Mouse (Mus musculus) heart, adult 2 months (tissue): ENCODE results near the gene Mmab.

Experiments used
- CTCF ChIP-seq: fragments of 200-600 bp; IDR thresholded peaks from 2 replicates; pipeline ENCODE4 v1.8.1; 2022; ENCODE audit warnings: antibody characterized with exemption, mild to moderate bottlenecking, moderate library complexity
- POLR2A ChIP-seq: fragments of 200-500 bp; IDR thresholded peaks from 2 replicates; pipeline ENCODE4 v1.6.1; 2011; ENCODE audit warnings: mild to moderate bottlenecking, low read depth, low read length, control low read depth; ENCODE audit not compliant: insufficient read depth

DNA sequence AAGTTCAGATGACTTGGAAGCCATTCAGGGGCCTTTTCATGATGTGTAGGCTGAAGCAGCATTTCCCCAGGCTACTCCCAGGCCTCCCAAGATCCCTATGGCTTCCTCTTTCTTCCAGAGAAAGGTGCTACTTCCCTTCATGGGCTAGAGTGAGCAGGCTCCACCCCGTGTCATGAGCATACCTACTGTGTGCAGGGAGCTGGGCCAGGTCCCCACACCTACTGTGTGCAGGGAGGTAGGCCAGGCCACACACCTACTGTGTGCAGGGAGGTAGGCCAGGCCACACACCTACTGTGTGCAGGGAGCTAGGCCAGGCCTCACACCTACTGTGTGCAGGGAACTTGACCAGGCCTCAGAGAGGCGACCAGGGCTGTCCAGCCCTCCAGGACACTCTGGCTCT is 20.7 kb upstream of the Mmab start:
- no peak for TF ChIP-seq CTCF
- TF ChIP-seq POLR2A, result no peak
